Mouse (Mus musculus) small intestine, adult 2 months (tissue): ENCODE data around the gene Gtf2a1. TPM values are rescaled to one million over a fixed set of nuclear protein-coding genes. Genes with fewer than 3 reads are reported as not detected.

ENCODE experiments used
- H3K27ac ChIP-seq: fragments of 200-500 bp; 2 replicates; pipeline ENCODE4 v1.5.1; 2012; ENCODE audit warnings: low read depth, low read length, control low read depth, inconsistent platforms; ENCODE audit not compliant: insufficient read depth
- H3K27me3 ChIP-seq: fragments of 200-500 bp; 2 replicates; pipeline ENCODE4 v1.6.1; 2012; ENCODE audit warnings: mild to moderate bottlenecking, moderate library complexity, low read length, inconsistent platforms; ENCODE audit not compliant: control insufficient read depth, insufficient read depth
- H3K36me3 ChIP-seq: fragments of 200-500 bp; 2 replicates; pipeline ENCODE4 v1.6.1; 2012; ENCODE audit warnings: mild to moderate bottlenecking, low read length, control low read depth, inconsistent platforms; ENCODE audit not compliant: control insufficient read depth, insufficient read depth
- H3K4me1 ChIP-seq: fragments of 200-500 bp; 2 replicates; pipeline ENCODE4 v1.6.1; 2012; ENCODE audit warnings: low read length, inconsistent platforms, mixed read lengths; ENCODE audit not compliant: control insufficient read depth, insufficient read depth, insufficient read length
- H3K4me3 ChIP-seq: fragments of 200-500 bp; 2 replicates; pipeline ENCODE4 v1.5.1; 2012; ENCODE audit warnings: low read depth, mild to moderate bottlenecking, control low read depth, inconsistent platforms, low read length, moderate library complexity
- CTCF ChIP-seq: fragments of 200-500 bp; IDR thresholded peaks from 2 replicates; pipeline ENCODE4 v1.5.1; 2012; ENCODE audit warnings: low read depth, mild to moderate bottlenecking, control low read depth, inconsistent platforms, low read length, moderate library complexity, mixed read lengths; ENCODE audit not compliant: insufficient replicate concordance, insufficient read length; ENCODE audit errors: extremely low read depth
- POLR2A ChIP-seq: fragments of 200-500 bp; IDR thresholded peaks from 2 replicates; pipeline ENCODE4 v1.6.1; 2012; ENCODE audit warnings: low read depth, mild to moderate bottlenecking, control low read depth, inconsistent platforms, low read length, moderate library complexity
- WGBS: fragments of 180-500 bp; shearing (Covaris S2); methylation state at CpG from one replicate; pipeline ENCODE4 v1.1.7; 2018; 5-methylcytosine and 5-hydroxymethylcytosine counted together
- polyA plus RNA-seq: library from polyadenylated mRNA; depleted of rRNA; stranded (reverse); fragments of >200 nt; gene quantifications from 2 replicates; pipeline ENCODE4 v1.2.3, GENCODE M21; 2012

The Gtf2a1 gene
- polyA plus RNA-seq, 1 experiment, result 8.7 TPM

GRCm38 (mm10) chr12:91551773-91552526, 38.3 kb downstream of the Gtf2a1 start:
- Histone ChIP-seq H3K4me3 (no peak overlapping the region), H3K36me3 (peaks cover 2% of the 10 kb centered on the region; the same call in 1 of the 2 replicates), H3K27me3 (no peaks in the 10 kb centered on the region), H3K4me1 (peaks cover 5% of the 10 kb centered on the region; the same call in 1 of the 2 replicates), H3K27ac (no peak overlapping the region)
- no peak for TF ChIP-seq POLR2A
- TF ChIP-seq CTCF, result no peak
- 18% methylated on average over 19 of the region's 19 CpGs for WGBS

GRCm38 (mm10) chr12:91549471-91549870, 40.8 kb downstream of the Gtf2a1 start:
- WGBS, result 79% methylated on average over 9 of the region's 9 CpGs
- no peak for TF ChIP-seq CTCF

DNA sequence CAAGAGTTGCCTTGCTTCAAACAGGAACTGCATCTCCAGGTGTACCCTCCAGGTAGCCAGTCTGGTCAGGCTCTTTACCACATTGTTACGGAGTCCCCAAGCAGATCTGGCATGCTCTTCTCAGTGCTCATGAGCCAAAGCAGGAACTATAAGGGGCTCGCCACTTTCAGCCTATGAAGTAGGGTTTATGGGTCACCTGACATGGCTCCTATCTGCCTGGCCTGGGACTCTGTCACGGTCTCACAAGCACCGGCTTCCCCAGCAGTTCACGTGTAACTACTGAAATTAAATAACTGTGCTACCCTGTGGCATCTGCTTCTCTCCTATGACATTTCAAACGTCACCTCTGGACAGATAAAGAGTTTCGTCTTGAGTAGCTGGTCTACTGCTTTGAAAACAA, 50.1 kb downstream of the Gtf2a1 start:
- Histone ChIP-seq H3K4me3 (no peak overlapping the region), H3K27me3 (no peaks in the 10 kb centered on the region), H3K36me3 (no peaks in the 10 kb centered on the region), H3K4me1 (no peaks in the 10 kb centered on the region), H3K27ac (no peak overlapping the region)
- TF ChIP-seq CTCF, result no peak
- TF ChIP-seq POLR2A, result no peak
- 90% methylated on average over 7 of the region's 7 CpGs for WGBS

More at GRCm38 (mm10) chr12:91549471-91549870, 40.8 kb downstream of the Gtf2a1 start:
- H3K4me3 ChIP-seq, result no peak overlapping the region
- H3K4me1 ChIP-seq, result peaks cover 5% of the 10 kb centered on the region; the same call in 1 of the 2 replicates
- no peak overlapping the region for H3K27ac ChIP-seq
- no peaks in the 10 kb centered on the region for H3K27me3 ChIP-seq
- H3K36me3 ChIP-seq, result no peaks in the 10 kb centered on the region

GRCm38 (mm10) chr12:91534514-91534913, 55.8 kb downstream of the Gtf2a1 start:
- 71% methylated on average over 6 of the region's 6 CpGs for WGBS

DNA sequence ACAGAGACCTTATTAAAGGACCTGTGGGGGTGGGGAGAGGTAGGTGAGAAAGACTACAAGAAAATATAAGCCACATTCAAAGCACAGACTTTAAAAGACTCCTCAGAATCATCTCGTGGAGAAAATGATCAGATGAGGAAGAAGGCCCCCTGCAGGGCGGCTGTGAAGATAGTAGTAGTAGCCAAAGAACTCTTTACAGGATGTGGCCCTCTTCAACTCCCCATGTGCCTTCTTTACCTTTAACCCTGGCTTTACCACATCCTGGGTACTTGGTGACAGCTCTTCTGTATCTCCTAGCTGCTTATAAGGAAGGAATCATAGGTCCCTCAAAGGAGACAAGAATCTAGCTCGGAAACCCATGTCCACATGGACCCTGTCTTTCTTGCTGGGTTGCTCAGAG, 66.7 kb downstream of the Gtf2a1 start:
- H3K4me3 ChIP-seq, result no peak overlapping the region
- no peaks in the 10 kb centered on the region for H3K36me3 ChIP-seq
- H3K27me3 ChIP-seq, result no peaks in the 10 kb centered on the region
- TF ChIP-seq POLR2A (no peak), CTCF (no peak)
- WGBS, result 52% methylated on average over 3 of the region's 3 CpGs
- H3K4me1 ChIP-seq, result no peaks in the 10 kb centered on the region
- no peak overlapping the region for H3K27ac ChIP-seq

More at GRCm38 (mm10) chr12:91534514-91534913, 55.8 kb downstream of the Gtf2a1 start:
- Histone ChIP-seq H3K4me3 (no peak overlapping the region), H3K4me1 (no peaks in the 10 kb centered on the region), H3K36me3 (no peaks in the 10 kb centered on the region), H3K27ac (no peak overlapping the region), H3K27me3 (no peaks in the 10 kb centered on the region)
- TF ChIP-seq POLR2A, result no peak
- TF ChIP-seq CTCF, result no peak

GRCm38 (mm10) chr12:91517808-91518207, 72.5 kb downstream of the Gtf2a1 start:
- Histone ChIP-seq H3K27me3 (no peaks in the 10 kb centered on the region), H3K4me1 (no peaks in the 10 kb centered on the region), H3K36me3 (no peaks in the 10 kb centered on the region), H3K27ac (no peak overlapping the region), H3K4me3 (no peak overlapping the region)
- 73% methylated on average over 3 of the region's 3 CpGs for WGBS
- no peak for TF ChIP-seq POLR2A
- TF ChIP-seq CTCF, result no peak

DNA sequence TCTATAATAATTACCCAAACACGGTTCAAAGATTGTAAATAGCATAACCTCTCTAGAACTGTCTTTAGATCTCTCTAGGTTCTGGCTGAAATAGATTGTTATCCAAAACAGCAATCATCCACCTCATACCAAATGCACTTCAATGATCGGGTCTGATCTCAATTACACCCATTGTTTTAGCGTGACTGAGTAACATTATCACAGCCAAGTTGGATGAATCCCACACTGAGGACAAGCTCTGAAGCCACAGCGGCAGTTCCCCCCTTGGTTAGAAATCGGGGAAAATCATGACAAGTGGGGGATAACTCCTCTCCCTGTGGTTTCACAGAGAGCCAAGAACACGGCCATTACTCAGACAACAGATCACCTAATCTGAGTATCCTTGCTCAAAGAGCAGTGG, 76.3 kb downstream of the Gtf2a1 start:
- no peak overlapping the region for H3K4me3 ChIP-seq
- H3K36me3 ChIP-seq, result no peaks in the 10 kb centered on the region
- TF ChIP-seq CTCF (no peak), POLR2A (no peak)
- no peaks in the 10 kb centered on the region for H3K4me1 ChIP-seq
- H3K27me3 ChIP-seq, result no peaks in the 10 kb centered on the region
- H3K27ac ChIP-seq, result no peak overlapping the region
- 79% methylated on average over 6 of the region's 6 CpGs for WGBS
